Mouse (Mus musculus) frontal cortex, adult 2 months (tissue): ENCODE results near the gene Rd3l. TPM values are rescaled to one million over a fixed set of nuclear protein-coding genes. Genes with fewer than 3 reads are reported as not detected.
A peak's percentile ranks its signal among the peaks of the same experiment; 100 is the strongest.

Experiments used
- DNase-seq, 2 experiments: peaks; one replicate each; pipeline ENCODE4 v3.0.0; 2022; ENCODE audit warnings: low spot score in 1 of 2; ENCODE audit errors: extremely low spot score in 1 of 2
- polyA plus RNA-seq: library from polyadenylated mRNA; depleted of rRNA; stranded (reverse); fragments of >200 nt; gene quantifications from 2 replicates; pipeline ENCODE4 v1.2.3, GENCODE M21; 2012; rRNA removed

Rd3l gene
- 3.1 and 3.7 TPM in 2 replicates for polyA plus RNA-seq

DNA sequence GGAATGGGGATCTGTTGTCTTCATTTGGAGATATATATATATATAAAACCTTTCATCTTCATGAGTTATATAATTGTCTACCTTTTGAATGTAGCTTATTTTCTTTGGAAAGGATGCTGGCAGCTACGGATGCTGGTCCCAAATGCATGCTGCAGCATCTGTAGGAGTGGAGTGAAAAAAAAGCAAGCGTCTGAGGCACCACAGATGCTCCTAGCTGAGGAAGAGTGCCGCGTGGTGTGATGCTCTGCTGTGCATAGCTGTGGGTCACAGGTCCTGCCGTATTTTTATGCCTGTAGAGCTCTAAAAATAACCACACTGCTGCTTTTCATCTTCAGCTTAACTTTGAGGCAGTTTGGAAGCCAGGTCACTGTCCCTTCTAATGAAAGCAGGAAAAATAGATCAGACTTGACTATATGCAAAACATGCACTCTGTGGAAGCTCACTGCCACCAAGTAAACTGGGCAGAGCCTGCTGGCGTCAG lies at the start of gene Rd3l:
Gene Rd3l, minus strand, starts transcription at position 431 of the 481 bp plus-strand sequence.
- peak in 1 of 2 experiments; percentile 30 for DNase-seq

- DNase-seq, result no peak
Measured at GRCm38 (mm10) chr12:112027408-112027807, 46.3 kb upstream of the Rd3l start.

GRCm38 (mm10) chr12:112025907-112026645 lies 45.0 kb upstream of the Rd3l start:
- peak in 1 of 2 experiments; percentile 54 for DNase-seq

- DNase-seq, result no peak
Measured at GRCm38 (mm10) chr12:112025457-112025856, 44.3 kb upstream of the Rd3l start.

GRCm38 (mm10) chr12:112024581-112025310 lies 43.6 kb upstream of the Rd3l start:
- DNase-seq, result no peak

DNA sequence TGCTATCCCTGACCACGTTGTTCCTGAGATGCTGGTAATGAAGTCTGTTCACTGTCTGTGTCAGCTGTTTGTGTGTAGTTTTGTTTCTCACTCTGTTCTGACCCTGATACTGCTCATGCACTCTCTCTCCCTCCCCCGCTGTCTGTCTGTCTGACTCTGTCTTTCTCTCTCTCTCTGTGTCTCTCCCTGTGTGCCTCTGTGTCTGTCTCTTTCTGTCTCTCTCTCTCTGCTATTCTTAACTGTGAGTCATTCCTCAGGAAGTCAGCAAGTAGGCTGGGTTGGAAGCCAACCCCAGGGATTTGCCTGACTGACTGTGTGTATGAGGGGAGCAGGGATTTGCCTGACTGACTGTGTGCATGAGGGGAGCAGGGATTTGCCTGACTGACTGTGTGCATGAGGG lies 42.2 kb upstream of the Rd3l start:
- DNase-seq, result no peak

- no peak for DNase-seq
Measured at GRCm38 (mm10) chr12:112016346-112016745, 35.2 kb upstream of the Rd3l start.

DNA sequence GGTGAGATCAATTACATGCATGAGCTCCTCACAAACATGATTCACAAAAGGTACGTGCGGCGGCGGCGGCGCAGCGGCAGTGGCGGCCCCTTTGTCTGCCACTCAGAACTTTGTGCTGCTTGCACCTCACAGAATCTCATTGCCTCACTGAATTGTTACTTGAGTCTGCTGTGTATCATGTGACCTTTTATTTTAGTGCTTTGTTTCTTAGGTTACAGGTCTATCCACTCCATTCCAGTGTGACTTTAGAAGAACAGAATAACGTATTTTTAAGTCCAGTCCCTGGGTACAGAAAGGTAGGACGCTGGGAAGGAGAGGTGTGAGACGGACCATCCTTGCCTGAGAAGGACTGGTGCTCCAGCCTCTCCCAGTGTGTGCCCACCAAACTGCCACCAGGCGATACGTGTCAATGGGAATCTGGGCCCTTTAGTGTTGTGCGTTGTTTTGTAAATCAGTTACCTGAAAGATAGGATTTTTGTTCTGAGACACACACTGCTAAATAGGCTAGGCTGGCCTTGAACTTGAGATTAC lies 32.2 kb upstream of the Rd3l start:
- DNase-seq, result no peak

DNA sequence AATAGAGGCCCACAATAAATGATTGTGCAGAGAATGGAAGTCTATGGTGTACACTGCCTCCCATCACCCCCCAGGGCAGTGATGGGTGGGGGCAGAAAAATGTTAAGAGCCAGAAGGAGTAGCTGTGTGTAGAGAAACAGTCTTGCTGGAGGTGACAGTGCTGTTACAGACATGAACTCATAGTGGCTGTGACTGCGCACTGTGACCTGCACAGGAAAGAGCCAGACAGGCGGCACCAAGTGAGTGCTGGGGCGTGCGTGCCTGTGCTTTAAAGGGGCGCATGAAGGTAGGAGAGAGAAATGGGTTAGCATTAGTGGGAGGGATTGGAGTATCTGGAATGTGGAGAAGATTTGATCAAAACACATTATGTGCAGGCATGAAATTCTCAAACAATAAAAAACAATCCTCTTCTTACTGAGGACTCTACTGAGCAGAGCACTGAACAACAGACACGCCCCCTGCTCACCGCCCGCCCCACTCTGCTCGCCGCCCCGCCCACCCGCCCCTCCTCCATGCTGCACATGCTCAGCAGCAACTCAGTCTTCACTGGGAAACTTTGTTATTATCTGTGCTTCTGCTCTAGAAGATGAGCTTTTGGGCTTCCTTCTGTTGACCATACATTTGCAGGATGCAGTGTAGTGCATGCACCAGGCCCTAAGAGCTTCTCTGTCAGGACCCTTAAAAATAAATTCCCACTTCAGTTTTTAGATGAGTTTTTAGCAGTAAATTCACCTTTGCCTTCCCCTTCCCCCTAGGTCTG lies 31.6 kb upstream of the Rd3l start:
- DNase-seq, result no peak

DNA sequence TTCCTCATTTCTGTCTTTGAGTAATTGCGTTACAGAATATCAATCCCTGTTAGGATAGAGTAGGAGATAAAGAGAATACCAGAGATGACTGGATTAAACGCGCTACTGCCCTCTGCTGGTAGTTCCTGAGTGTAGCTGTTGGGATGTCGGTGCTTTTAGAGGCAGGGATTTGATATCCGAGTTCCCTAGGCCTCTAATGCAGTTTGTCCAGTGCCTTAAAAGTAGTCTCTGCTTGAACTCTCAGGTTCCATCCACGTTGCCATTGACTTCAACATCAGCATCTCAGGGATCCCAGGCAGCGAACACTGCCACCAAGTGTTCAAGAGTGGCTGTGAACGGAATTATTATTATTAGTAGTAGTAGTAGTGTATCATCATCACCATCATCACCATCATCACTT lies 20.1 kb upstream of the Rd3l start:
- DNase-seq, result peak; percentile 35 to 91

GRCm38 (mm10) chr12:111999735-112000134 lies 18.6 kb upstream of the Rd3l start:
- DNase-seq, result no peak

- DNase-seq, result no peak
Measured at GRCm38 (mm10) chr12:111995161-111995560, 14.0 kb upstream of the Rd3l start.

- no peak for DNase-seq
Measured at GRCm38 (mm10) chr12:111992626-111993025, 11.5 kb upstream of the Rd3l start.

DNA sequence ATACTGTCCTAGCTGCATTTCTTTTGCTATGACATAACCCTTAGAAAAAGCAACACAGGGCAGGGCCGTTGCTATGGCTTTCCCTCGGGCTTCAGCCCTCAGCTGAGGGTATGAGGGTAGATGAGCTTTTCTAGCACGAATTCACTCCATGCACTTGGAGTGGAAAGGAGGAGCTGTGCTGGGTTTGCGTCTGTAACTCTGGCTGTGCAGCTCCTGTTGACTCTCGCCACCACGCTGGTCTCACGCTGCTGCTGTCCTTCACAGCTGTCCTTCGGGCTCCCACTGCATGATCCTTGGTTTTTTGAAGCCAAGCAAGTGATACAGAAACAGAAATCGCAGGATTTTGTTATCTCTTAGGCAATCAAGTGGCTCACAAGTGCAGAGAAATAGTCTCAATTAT lies 5.6 kb upstream of the Rd3l start:
- no peak for DNase-seq

DNA sequence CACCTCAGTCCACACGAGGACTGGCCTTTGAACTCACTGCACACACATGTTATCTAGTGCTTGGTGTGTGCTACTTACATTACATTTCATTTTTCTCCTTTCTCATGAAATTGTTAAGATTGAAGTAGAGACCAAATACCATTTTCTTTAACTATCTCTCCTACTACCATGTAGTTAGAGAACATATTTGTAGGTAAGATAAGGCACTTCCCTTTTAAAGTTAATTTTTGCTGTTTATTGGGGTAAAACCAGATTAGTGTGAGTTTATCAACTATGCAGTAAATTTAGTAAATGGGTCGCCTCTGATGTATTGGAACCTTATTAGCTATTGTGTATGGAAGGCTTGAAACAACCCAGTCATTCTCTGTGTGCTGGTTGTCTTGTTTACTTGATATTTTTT lies 2.0 kb upstream of the Rd3l start:
- DNase-seq, result no peak

- DNase-seq, result no peak
Measured at GRCm38 (mm10) chr12:111981831-111982230, 714 bp upstream of the Rd3l start.

DNA sequence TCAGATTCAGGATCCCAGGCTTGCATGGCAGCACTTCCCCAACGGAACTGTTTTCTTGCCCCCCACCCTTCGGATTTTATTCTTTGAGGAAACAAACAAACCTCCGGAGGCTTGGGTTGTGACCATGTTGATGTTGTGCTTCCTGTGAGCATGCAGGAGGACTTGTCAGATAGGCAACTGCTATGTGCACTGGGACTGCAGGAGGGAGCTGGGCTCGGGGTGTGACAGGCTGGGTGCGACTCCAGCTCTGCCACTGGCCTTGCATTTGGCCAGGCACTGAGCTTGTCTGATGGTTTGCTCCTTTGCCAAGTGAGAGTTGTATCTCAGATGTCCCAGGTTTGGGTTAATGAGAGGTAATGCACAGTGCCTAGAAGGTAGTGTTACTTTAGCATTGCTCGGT lies 2.8 kb downstream of the Rd3l start:
- no peak for DNase-seq

DNA sequence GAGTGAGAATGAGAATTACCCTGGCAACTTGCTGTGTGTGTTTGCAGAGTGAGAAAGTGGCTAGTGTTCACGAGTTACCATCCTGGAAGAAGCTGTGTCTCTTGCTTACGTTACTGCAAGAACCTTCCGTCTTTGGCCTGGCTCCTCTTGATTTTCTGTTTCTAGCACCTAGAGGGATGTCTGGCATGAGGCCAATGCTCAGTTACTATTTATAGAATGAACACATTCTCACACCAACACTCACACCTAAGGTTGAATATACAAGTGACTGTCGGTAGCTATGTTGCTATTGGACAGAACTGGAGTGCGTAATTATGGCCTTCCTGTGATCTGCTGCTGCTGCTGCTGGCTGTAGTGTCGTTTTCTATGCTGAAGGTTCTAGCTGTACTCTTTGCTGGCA lies 4.0 kb downstream of the Rd3l start:
- DNase-seq, result peak in 1 of 2 experiments; percentile 48

DNA sequence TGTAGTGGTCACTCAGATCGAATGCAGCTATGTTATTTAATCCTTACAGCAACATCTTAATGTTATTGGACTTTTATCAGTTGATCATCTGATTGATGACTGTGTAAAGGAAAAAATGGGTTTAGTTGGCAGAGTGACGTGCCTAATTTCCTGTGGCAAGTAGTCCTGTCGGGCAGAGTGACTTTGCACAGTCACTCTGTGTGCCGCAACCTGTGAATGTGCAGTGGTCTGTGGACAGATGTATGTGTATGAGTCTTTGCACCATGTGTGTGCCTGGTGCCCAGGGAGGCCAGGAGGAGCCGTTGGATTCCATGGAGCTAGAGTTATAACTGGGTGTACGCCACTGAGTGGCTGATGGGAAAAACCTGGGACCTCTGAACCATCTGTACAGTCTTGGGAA lies 6.5 kb downstream of the Rd3l start:
- no peak for DNase-seq

GRCm38 (mm10) chr12:111972504-111972903 lies 8.6 kb downstream of the Rd3l start:
- no peak for DNase-seq

GRCm38 (mm10) chr12:111971231-111971686 lies 9.9 kb downstream of the Rd3l start, which contains the start of gene Tdrd9:
TSS of gene Tdrd9 (plus strand) at chr12:111971559.
- no peak for DNase-seq
